Mouse (Mus musculus) MEL (cell line): ENCODE results near the gene Irak1.

Experiments used
- CHD1 ChIP-seq: IDR thresholded peaks from 2 replicates; pipeline ENCODE4 v1.6.1; 2012; ENCODE audit warnings: low read depth, mild to moderate bottlenecking, inconsistent platforms, low read length, improper control_type of control experiment
- CHD2 ChIP-seq: IDR thresholded peaks from 2 replicates; pipeline ENCODE4 v1.6.1; 2011; ENCODE audit warnings: low read length, improper control_type of control experiment
- ELF1 ChIP-seq: IDR thresholded peaks from 2 replicates; pipeline ENCODE4 v1.6.1; 2014; ENCODE audit warnings: low read depth, mild to moderate bottlenecking, inconsistent platforms, low read length, improper control_type of control experiment, moderate library complexity
- EP300 ChIP-seq, 2 experiments: IDR thresholded peaks; 2 replicates each; pipeline ENCODE4 v1.6.1; 2011; ENCODE audit warnings: improper control_type of control experiment in 2 of 2, low read length in 2 of 2, low read depth in 1 of 2, mild to moderate bottlenecking in 1 of 2
- HCFC1 ChIP-seq: IDR thresholded peaks from 2 replicates; pipeline ENCODE4 v1.6.1; 2012; ENCODE audit warnings: low read depth, mild to moderate bottlenecking, inconsistent platforms, low read length, improper control_type of control experiment, moderate library complexity
- MAX ChIP-seq: IDR thresholded peaks from 2 replicates; pipeline ENCODE4 v1.6.1; 2011; ENCODE audit warnings: low read length, improper control_type of control experiment
- NRF1 ChIP-seq: IDR thresholded peaks from 2 replicates; pipeline ENCODE4 v1.6.1; 2014; ENCODE audit warnings: low read depth, mild to moderate bottlenecking, inconsistent platforms, low read length, improper control_type of control experiment, moderate library complexity; ENCODE audit not compliant: poor library complexity, insufficient read depth, severe bottlenecking
- POLR2A ChIP-seq, 2 experiments: IDR thresholded peaks; 2 replicates each; pipeline ENCODE4 v1.6.1; 2011 to 2012; ENCODE audit warnings: low read length in 2 of 2, mild to moderate bottlenecking in 2 of 2, control low read depth in 1 of 2, improper control_type of control experiment in 1 of 2, low read depth in 1 of 2, moderate library complexity in 1 of 2; ENCODE audit not compliant: control insufficient read depth in 1 of 2, insufficient read depth in 1 of 2, poor library complexity in 1 of 2
- TCF12 ChIP-seq: IDR thresholded peaks from 2 replicates; pipeline ENCODE4 v1.6.1; 2014; ENCODE audit warnings: low read depth, mild to moderate bottlenecking, inconsistent platforms, low read length, improper control_type of control experiment, moderate library complexity
- ZKSCAN1 ChIP-seq: IDR thresholded peaks from 2 replicates; pipeline ENCODE4 v1.6.1; 2012; ENCODE audit warnings: low read depth, mild to moderate bottlenecking, inconsistent platforms, low read length, improper control_type of control experiment, moderate library complexity
- ZMIZ1 ChIP-seq: IDR thresholded peaks from 2 replicates; pipeline ENCODE4 v1.6.1; 2012; ENCODE audit warnings: low read depth, mild to moderate bottlenecking, inconsistent platforms, low read length, improper control_type of control experiment, moderate library complexity

DNA sequence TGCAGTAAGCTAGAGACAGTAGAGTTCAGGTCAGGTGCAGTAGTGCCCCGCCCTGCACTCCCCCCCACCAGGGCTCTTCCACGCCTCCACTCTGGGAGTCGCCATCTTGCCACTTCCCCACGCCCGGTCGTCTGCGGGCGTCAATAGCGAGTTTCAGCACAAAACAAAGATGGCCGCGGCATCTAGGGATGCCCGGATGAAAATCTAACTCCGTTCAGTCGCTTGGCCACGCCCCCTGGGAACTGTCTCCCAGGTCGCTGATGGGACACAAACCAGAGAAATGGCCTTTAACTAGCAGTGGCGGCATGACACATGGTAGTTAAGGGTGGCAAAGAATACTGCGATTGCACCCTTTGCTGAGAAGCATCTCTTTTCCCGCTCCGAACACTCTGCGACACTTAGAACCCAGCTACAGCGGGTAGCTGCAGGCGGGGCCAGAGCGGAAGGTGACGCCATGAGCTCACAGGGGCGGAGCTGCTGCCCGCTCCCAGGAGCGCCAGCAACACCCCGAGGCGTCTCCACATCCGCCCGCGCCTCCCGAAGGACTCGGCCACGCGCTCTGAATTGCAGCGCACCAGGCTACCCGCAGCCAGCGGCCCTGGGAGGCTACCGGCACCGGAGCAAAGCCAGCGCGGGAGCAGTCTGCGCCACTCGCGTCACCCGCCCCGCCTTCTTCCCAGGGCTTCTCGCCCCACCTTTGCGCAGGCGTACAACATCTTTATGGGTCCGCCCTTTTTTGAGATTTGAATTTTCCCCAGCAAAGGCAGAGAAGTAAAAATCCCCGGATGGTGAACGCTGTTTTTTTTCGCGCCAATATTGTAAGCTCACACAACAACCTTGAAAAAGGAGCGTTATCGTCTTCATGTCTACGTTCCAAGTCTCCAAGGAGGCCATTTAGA, 56.3 kb downstream of the Irak1 start:
- 0 out of 2 replicates have a peak, but pooled peaks have one; percentile 17 for TF ChIP-seq ELF1
- peak; percentile 8 for TF ChIP-seq HCFC1
- peak; percentile 21 to 70; a peak in 3 of 4 replicates for TF ChIP-seq POLR2A (IDR thresholded peaks at IDR 0.05; ENCODE audit: control insufficient read depth in 1 of 2, insufficient read depth in 1 of 2, low read depth in 1 of 2, low read length in 2 of 2, poor library complexity in 1 of 2)
- TF ChIP-seq ZKSCAN1, result no peak
- no peak for TF ChIP-seq EP300 (IDR thresholded peaks at IDR 0.05; ENCODE audit: low read depth in 1 of 2, low read length in 2 of 2)
- TF ChIP-seq TCF12, result no peak
- TF ChIP-seq NRF1, result peak; percentile 71
- TF ChIP-seq MAX, result no peak; the same call in 1 of the 2 replicates
- no peak for TF ChIP-seq CHD2
- TF ChIP-seq ZMIZ1, result 0 out of 2 replicates have a peak, but pooled peaks have one; percentile 41
- TF ChIP-seq CHD1, result no peak
